Mouse (Mus musculus) adrenal gland, postnatal 4 days (tissue): ENCODE data around the gene Inpp5b. TPM values are rescaled to one million over a fixed set of nuclear protein-coding genes. Genes with fewer than 3 reads are reported as not detected.
"Not testable (repeated sequence)": the region's sequence is repeated elsewhere in the genome, so short reads cannot be mapped to it uniquely, and the experiment has no call there.

ENCODE experiments used
- DNase-seq, 2 experiments: peaks; one replicate each; pipeline ENCODE4 v3.0.0; 2021 to 2022; ENCODE audit warnings: low spot score in 2 of 2, mixed read lengths in 2 of 2
- total RNA-seq, 2 experiments: library from RNA; stranded (reverse); gene quantifications; 2 replicates each; pipeline ENCODE4 v1.2.3; 2021

Gene Inpp5b
- total RNA-seq, 2 experiments from 2014 or later, result 25.2 to 32.0 TPM

- peak; percentile 72 to 84 for DNase-seq
Measured at GRCm38 (mm10) chr4:124708518-124709477, 32.9 kb upstream of the Inpp5b start.

- DNase-seq, result no peak
Measured at GRCm38 (mm10) chr4:124709961-124710446, 31.6 kb upstream of the Inpp5b start.

- no peak for DNase-seq
Measured at GRCm38 (mm10) chr4:124710776-124711291, 30.8 kb upstream of the Inpp5b start.

GRCm38 (mm10) chr4:124712618-124713017 lies 29.0 kb upstream of the Inpp5b start:
- no peak for DNase-seq

- DNase-seq, result not testable (repeated sequence)
Measured at GRCm38 (mm10) chr4:124713850-124714249, 27.8 kb upstream of the Inpp5b start.

GRCm38 (mm10) chr4:124714545-124715481 lies 26.8 kb upstream of the Inpp5b start, which contains the start of gene Sf3a3:
Sf3a3 (plus strand) TSS chr4:124714776.
- DNase-seq, result peak; percentile 87 to 89

GRCm38 (mm10) chr4:124719101-124719500 lies 22.5 kb upstream of the Inpp5b start:
- DNase-seq, result no peak

- DNase-seq, result no peak
Measured at GRCm38 (mm10) chr4:124726121-124726520, 15.5 kb upstream of the Inpp5b start.

- DNase-seq, result no peak
Measured at GRCm38 (mm10) chr4:124736952-124737351, 4.7 kb upstream of the Inpp5b start.

GRCm38 (mm10) chr4:124737486-124737885 lies 4.2 kb upstream of the Inpp5b start:
- no peak for DNase-seq

GRCm38 (mm10) chr4:124738013-124738412 lies 3.6 kb upstream of the Inpp5b start:
- no peak for DNase-seq

- DNase-seq, result no peak
Measured at GRCm38 (mm10) chr4:124738783-124739182, 2.9 kb upstream of the Inpp5b start.

- no peak for DNase-seq
Measured at GRCm38 (mm10) chr4:124742839-124743238, 1.2 kb downstream of the Inpp5b start.

GRCm38 (mm10) chr4:124746577-124746976 lies 4.9 kb downstream of the Inpp5b start:
- DNase-seq, result no peak

GRCm38 (mm10) chr4:124747851-124748250 lies 6.2 kb downstream of the Inpp5b start:
- no peak for DNase-seq

- peak; percentile 93 to 98 for DNase-seq
Measured at GRCm38 (mm10) chr4:124751300-124752250, 9.9 kb downstream of the Inpp5b start.

- DNase-seq, result no peak
Measured at GRCm38 (mm10) chr4:124752281-124753199, 10.9 kb downstream of the Inpp5b start.

GRCm38 (mm10) chr4:124755526-124755925 lies 13.9 kb downstream of the Inpp5b start:
- no peak for DNase-seq

GRCm38 (mm10) chr4:124759305-124759811 lies 17.7 kb downstream of the Inpp5b start:
- DNase-seq, result no peak
